Mouse (Mus musculus): Measurements from ENCODE around the gene Ldhal6b.

Ldhal6b gene

GRCm38 (mm10) chr17:5410336-5410735 is 8.2 kb downstream of the Ldhal6b start:
- DNase-seq (ENCODE audit: low spot score) = no peak

GRCm38 (mm10) chr17:5407030-5407429 is 11.5 kb downstream of the Ldhal6b start:
- no peak for DNase-seq (ENCODE audit: low spot score)

- DNase-seq (ENCODE audit: low spot score) = no peak
Observed at GRCm38 (mm10) chr17:5406566-5406965, 12.0 kb downstream of the Ldhal6b start.

- DNase-seq (ENCODE audit: low spot score) = no peak
Observed at GRCm38 (mm10) chr17:5403885-5404284, 14.7 kb downstream of the Ldhal6b start.

- DNase-seq (ENCODE audit: low spot score) = peak; percentile 42
Observed at GRCm38 (mm10) chr17:5402624-5403023, 15.9 kb downstream of the Ldhal6b start.

GRCm38 (mm10) chr17:5402069-5402468 is 16.5 kb downstream of the Ldhal6b start:
- peak; percentile 43 for DNase-seq (ENCODE audit: low spot score)

- no peak for DNase-seq (ENCODE audit: low spot score)
Observed at GRCm38 (mm10) chr17:5401288-5401687, 17.3 kb downstream of the Ldhal6b start.

GRCm38 (mm10) chr17:5400435-5401090 is 18.0 kb downstream of the Ldhal6b start:
- DNase-seq (ENCODE audit: low spot score) = no peak

GRCm38 (mm10) chr17:5397148-5398007 is 21.2 kb downstream of the Ldhal6b start:
- peak; percentile 79 for DNase-seq (ENCODE audit: low spot score)

GRCm38 (mm10) chr17:5396213-5396612 is 22.4 kb downstream of the Ldhal6b start:
- no peak for DNase-seq (ENCODE audit: low spot score)

- DNase-seq (ENCODE audit: low spot score) = no peak
Observed at GRCm38 (mm10) chr17:5395454-5396205, 22.9 kb downstream of the Ldhal6b start.

- DNase-seq (ENCODE audit: low spot score) = no peak
Observed at GRCm38 (mm10) chr17:5390682-5391081, 27.9 kb downstream of the Ldhal6b start.

- DNase-seq (ENCODE audit: low spot score) = no peak
Observed at GRCm38 (mm10) chr17:5388351-5388750, 30.2 kb downstream of the Ldhal6b start.

- DNase-seq (ENCODE audit: low spot score) = no peak
Observed at GRCm38 (mm10) chr17:5386885-5387545, 31.6 kb downstream of the Ldhal6b start.

- DNase-seq (ENCODE audit: low spot score) = no peak
Observed at GRCm38 (mm10) chr17:5385694-5386093, 32.9 kb downstream of the Ldhal6b start.

GRCm38 (mm10) chr17:5377930-5378310 is 40.6 kb downstream of the Ldhal6b start:
- no peak for DNase-seq (ENCODE audit: low spot score)

- DNase-seq (ENCODE audit: low spot score) = no peak
Observed at GRCm38 (mm10) chr17:5377151-5377929, 41.2 kb downstream of the Ldhal6b start.

- no peak for DNase-seq (ENCODE audit: low spot score)
Observed at GRCm38 (mm10) chr17:5372951-5373350, 45.6 kb downstream of the Ldhal6b start.

- DNase-seq (ENCODE audit: low spot score) = no peak
Observed at GRCm38 (mm10) chr17:5371521-5371920, 47.0 kb downstream of the Ldhal6b start.

- no peak for DNase-seq (ENCODE audit: low spot score)
Observed at GRCm38 (mm10) chr17:5371032-5371431, 47.5 kb downstream of the Ldhal6b start.
